Comparison of ENCODE assay signal across 19 mouse cellular contexts in the genomic region with DNA sequence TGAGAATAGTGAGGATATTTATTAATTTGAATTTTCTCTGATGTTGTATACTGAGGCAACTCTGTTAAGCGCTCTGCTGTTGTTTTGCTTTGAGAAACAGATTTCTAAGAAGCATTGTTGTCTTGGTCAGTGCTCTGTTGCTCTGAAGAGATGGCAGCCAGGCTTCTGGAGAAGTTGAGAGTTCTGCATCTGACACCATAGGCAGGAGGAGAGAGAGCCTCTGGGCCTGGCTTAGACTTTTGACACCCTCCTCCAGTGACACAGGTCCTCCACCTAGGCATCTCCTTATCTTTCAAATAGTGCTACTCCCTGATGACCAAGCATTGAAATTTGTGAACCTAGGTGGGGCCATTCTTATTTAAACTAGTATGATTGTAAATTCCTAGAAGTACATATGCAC.
"Had no signal": no experiment of that assay in that cellular context is flagged by ENCODE, and none has a peak within 500 bp of the region (broad histone marks: within the 10 kb centered on the region; RNA-seq: fewer than 3 reads in every experiment).

No protein-coding gene starts in this region.

- H3K4me2 ChIP-seq: lung, embryonic 14.5 days; neural tube, embryonic 13.5 days; neural tube, embryonic 15.5 days; stomach, embryonic 15.5 days had no signal

- H3K4me3 ChIP-seq: midbrain, embryonic 10.5 days; myocyte; neural tube, embryonic 13.5 days; neural tube, embryonic 15.5 days; stomach, embryonic 15.5 days had no signal

- H3K4me1 ChIP-seq: stomach, embryonic 15.5 days had no signal

- DNase-seq: lung, adult 18-20 months; lung, embryonic 14.5 days; lung, postnatal 10 days; lung, postnatal 4 days; midbrain, embryonic 14.5 days; retina, postnatal 1 day; right cerebral cortex, adult 18-20 months; right cerebral cortex, postnatal 25 days; right cerebral cortex, postnatal 4 days; spleen, adult 18-20 months; thymus, adult 2 months; thymus, postnatal 25 days; thymus, postnatal 4 days had no signal

- H3K9ac ChIP-seq: lung, embryonic 14.5 days; neural tube, embryonic 13.5 days; neural tube, embryonic 15.5 days; stomach, embryonic 15.5 days had no signal

- H3K9me3 ChIP-seq: midbrain, embryonic 10.5 days; neural tube, embryonic 13.5 days; neural tube, embryonic 15.5 days had no signal

- H3K27me3 ChIP-seq: neural tube, embryonic 13.5 days; neural tube, embryonic 15.5 days; stomach, embryonic 15.5 days had no signal

- H3K36me3 ChIP-seq: midbrain, embryonic 10.5 days; neural tube, embryonic 13.5 days; neural tube, embryonic 15.5 days; stomach, embryonic 15.5 days had no signal

- H3K27ac ChIP-seq: midbrain, embryonic 10.5 days; neural tube, embryonic 15.5 days; stomach, embryonic 15.5 days; stomach, postnatal 0 days had no signal
